Mouse (Mus musculus): ENCODE measurements around the gene Il6st. TPM values are rescaled to one million over a fixed set of nuclear protein-coding genes. Genes with fewer than 3 reads are reported as not detected.

The Il6st gene
- polyA plus RNA-seq, 1 experiment from 2014 or later: 36.4 TPM

DNA sequence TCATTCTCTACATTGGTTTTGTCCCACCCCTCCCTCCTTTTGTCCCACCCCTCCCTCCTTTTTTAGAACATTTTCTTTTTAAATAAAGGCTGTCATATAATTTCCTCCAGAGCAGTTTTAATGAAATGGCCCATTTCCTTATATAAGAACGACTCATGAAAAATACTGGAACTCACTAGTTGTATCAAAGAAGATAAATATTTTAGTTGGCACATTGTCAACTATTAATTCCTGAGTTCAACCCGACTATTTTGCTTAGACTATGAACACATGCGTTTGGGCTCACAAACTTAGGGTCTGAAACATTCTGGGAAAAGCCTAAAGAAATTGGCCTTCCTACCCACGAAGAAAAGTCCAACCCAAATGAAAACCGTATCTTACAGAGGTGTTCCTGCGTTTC lies 6.5 kb upstream of the Il6st start:
- no peaks in the 10 kb centered on the region for H3K4me1 ChIP-seq
- 83% methylated on average over 6 of the region's 6 CpGs for WGBS
- no peak overlapping the region for H3K9ac ChIP-seq
- H3K4me2 ChIP-seq (replicated peaks): no peak overlapping the region
- ATAC-seq (ENCODE audit: low FRiP score, low read depth): no peak
- H3K9me3 ChIP-seq: no peaks in the 10 kb centered on the region
- no peak overlapping the region for H3K4me3 ChIP-seq
- H3K27ac ChIP-seq: no peak overlapping the region
- no peaks in the 10 kb centered on the region for H3K36me3 ChIP-seq
- no peaks in the 10 kb centered on the region for H3K27me3 ChIP-seq (replicated peaks)

DNA sequence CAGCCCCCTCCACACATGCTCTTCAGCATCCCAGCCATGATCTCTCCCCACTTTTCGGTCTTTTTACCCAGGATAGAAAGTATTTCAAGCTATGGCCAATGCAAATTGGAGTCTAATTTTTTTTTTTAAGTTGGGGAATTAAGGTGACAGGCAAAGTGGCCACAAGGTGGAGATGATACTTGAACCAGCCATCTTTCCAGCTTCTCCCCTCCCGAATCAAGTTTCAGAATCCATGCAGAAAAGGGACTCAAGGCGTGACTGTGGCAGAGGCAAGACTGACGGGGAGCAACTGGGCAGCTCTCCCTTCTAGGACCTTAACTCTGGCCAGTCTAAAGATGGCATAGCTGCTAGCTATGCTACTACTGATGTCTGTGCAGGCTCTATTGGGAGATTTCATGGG lies 5.9 kb upstream of the Il6st start:
- ATAC-seq (ENCODE audit: low FRiP score, low read depth): no peak
- no peak overlapping the region for H3K9ac ChIP-seq
- H3K4me1 ChIP-seq: no peaks in the 10 kb centered on the region
- WGBS: 84% methylated on average over 4 of the region's 4 CpGs
- H3K27me3 ChIP-seq (replicated peaks): no peaks in the 10 kb centered on the region
- H3K27ac ChIP-seq: no peak overlapping the region
- no peak overlapping the region for H3K4me2 ChIP-seq (replicated peaks)
- H3K36me3 ChIP-seq: no peaks in the 10 kb centered on the region
- no peak overlapping the region for H3K4me3 ChIP-seq
- no peaks in the 10 kb centered on the region for H3K9me3 ChIP-seq

DNA sequence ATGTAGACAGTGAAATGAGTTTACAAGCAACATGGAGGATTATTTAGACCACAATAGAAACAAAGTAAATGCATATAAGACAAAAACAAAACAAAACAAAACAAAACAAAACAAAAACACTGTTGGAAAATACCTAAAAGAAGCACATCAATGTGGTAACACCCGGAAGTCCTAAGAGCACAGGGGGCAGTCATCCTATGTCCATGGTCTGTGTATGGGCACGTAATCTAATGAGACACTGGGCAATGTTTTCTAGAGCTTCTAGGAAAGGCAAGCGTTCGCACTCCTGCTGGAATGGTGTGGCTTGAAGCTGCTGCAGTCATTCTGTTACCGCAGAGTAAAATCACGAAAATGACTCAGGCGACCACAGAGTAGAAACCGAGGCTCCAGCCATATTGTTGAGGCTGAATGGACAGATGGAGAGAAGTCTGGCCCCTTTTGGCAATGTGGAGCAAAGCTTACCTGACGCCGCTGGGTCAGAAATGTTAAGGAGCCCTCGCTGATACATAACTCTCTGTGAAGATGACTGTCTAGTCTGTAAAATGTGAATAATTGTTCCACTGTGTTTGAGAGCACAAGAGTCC lies 5.3 kb upstream of the Il6st start:
- 94% methylated on average over 11 of the region's 11 CpGs for WGBS
- Histone ChIP-seq H3K4me2 (replicated peaks) (no peak overlapping the region), H3K4me1 (peaks cover 4% of the 10 kb centered on the region; the same call in 1 of the 2 replicates), H3K36me3 (no peaks in the 10 kb centered on the region), H3K4me3 (no peak overlapping the region), H3K27ac (no peak overlapping the region), H3K27me3 (replicated peaks) (no peaks in the 10 kb centered on the region), H3K9ac (no peak overlapping the region), H3K9me3 (no peaks in the 10 kb centered on the region)
- ATAC-seq (ENCODE audit: low FRiP score, low read depth): no peak

DNA sequence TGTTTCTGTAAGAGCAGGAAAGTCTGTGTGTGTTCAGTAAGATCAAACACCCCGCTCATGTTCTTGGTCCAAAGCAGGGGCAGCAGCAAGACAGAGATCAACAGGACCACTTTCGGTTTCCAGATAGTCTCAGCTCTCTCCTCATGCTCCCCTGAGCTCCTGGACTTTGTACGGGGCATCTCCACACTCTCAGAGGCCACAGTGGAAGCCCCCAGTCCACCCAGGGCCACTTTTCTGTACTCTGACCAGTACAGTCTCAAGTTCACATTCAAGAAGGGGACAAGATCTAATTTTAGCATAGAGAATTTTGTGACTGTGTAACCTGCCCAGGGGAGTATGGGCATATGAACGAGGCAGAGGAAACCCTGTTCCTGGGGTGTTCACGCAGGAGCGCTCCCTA lies 3.9 kb upstream of the Il6st start:
- Histone ChIP-seq H3K27ac (no peak overlapping the region), H3K9me3 (no peaks in the 10 kb centered on the region), H3K4me2 (replicated peaks) (no peak overlapping the region), H3K27me3 (replicated peaks) (no peaks in the 10 kb centered on the region), H3K4me1 (peaks cover 7% of the 10 kb centered on the region; the same call in 1 of the 2 replicates), H3K36me3 (no peaks in the 10 kb centered on the region), H3K9ac (no peak overlapping the region), H3K4me3 (no peak overlapping the region)
- no peak for ATAC-seq (ENCODE audit: low FRiP score, low read depth)
- 86% methylated on average over 6 of the region's 6 CpGs for WGBS

DNA sequence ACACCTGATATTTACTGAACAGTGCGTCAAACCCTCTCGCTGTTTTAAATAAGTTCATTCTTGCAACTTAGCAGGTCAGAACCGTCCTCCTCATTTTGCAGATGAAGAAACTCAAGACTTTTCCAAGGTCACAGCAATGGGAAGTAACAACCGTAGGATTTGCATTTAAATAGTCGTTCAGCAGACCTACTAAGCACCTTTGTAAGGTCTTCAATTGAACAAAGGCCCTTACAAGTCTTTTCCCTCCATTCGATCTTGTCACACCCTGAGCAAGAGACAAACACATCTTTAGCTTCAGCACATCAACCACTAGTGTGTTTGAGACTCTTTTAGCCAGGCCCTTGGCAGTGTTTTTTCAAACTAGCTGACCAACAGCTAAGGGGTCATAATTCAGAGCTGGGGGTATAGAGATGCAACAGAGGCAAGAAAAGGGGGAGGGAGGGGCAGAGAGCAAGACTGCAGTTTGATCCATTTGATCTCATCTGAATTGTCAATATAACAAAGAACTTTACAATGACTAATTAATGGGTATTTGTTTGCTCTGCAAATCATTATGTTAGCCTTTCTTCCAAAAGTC lies 1.4 kb upstream of the Il6st start:
- no peak for ATAC-seq (ENCODE audit: low FRiP score, low read depth)
- Histone ChIP-seq H3K36me3 (no peaks in the 10 kb centered on the region), H3K9me3 (no peaks in the 10 kb centered on the region), H3K4me3 (no peak overlapping the region), H3K27ac (no peak overlapping the region), H3K9ac (no peak overlapping the region), H3K4me2 (replicated peaks) (no peak overlapping the region), H3K4me1 (peaks cover 9% of the 10 kb centered on the region; the same call in 1 of the 2 replicates), H3K27me3 (replicated peaks) (no peaks in the 10 kb centered on the region)
- 36% methylated on average over 6 of the region's 6 CpGs for WGBS

DNA sequence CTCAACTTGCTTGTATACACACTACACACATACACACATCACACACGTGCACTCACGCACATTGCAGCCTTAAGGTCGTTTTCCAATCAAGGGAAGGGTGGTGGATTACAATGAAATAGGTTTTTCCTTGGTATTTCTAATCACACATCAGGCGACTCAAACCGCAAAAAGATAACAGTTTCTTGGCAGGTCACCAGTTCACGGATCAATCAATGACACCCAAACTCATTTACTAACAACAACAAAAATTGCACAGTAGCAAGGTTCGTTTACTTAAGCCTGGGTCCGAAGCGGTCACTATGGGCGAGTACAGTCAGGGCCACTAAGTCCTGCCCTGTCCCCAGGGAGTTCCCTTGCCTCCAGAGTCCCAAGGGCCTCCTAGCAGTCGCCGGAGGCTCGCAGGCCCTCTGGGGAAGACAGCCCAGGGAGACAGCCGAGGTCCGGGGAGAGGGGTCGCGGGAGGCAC lies 500 bp upstream of the Il6st start:
- peaks cover 9% of the 10 kb centered on the region; the same call in 1 of the 2 replicates for H3K4me1 ChIP-seq
- peak; percentile 82 for ATAC-seq (ENCODE audit: low FRiP score, low read depth)
- H3K27ac ChIP-seq: no peak overlapping the region
- peak overlapping the region; percentile 61 for H3K9ac ChIP-seq
- H3K9me3 ChIP-seq: no peaks in the 10 kb centered on the region
- 2% methylated on average over 17 of the region's 17 CpGs for WGBS
- H3K4me3 ChIP-seq: peak overlapping the region; percentile 84
- H3K36me3 ChIP-seq: no peaks in the 10 kb centered on the region
- H3K4me2 ChIP-seq (replicated peaks): peak overlapping the region; percentile 85
- no peaks in the 10 kb centered on the region for H3K27me3 ChIP-seq (replicated peaks)

DNA sequence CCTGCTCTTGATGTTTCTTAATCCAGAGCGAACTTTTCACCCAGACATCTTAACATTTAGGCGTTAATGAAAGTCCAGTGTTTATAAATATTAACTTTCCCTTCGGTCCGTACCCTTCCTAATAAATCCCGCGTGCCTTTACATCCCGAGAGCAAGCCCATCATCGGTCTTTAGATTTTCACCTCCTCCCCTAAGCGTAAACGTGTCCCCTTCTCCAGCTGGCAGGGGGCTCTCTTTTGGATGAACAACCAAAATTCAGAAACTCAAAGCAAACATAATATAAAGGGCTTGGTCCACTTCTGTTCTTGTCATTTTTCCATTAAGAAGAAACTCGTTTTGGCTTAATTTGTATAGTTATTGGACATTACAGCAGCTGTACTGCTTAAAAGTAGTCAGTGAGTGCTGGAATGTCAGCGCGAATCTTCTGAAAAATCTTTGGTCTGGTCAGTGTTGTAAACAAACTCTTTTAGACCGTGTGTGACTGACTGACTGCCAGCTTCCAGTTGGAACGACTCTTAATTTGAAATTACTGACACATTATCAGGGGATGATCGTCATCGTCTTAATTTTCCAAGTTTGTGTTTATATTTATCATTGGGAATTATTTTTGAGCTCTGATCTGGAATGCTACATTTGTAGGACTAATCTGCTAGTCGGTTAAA lies 887 bp downstream of the Il6st start:
- peak overlapping the region; percentile 84 for H3K4me3 ChIP-seq
- no peaks in the 10 kb centered on the region for H3K36me3 ChIP-seq
- no peak for ATAC-seq (ENCODE audit: low FRiP score, low read depth)
- WGBS: 8% methylated on average over 18 of the region's 18 CpGs
- H3K27me3 ChIP-seq (replicated peaks): no peaks in the 10 kb centered on the region
- H3K27ac ChIP-seq: no peak overlapping the region
- H3K4me2 ChIP-seq (replicated peaks): peak overlapping the region; percentile 85
- peak overlapping the region; percentile 88 for H3K9ac ChIP-seq
- no peaks in the 10 kb centered on the region for H3K9me3 ChIP-seq
- peaks cover 9% of the 10 kb centered on the region; the same call in 1 of the 2 replicates for H3K4me1 ChIP-seq

DNA sequence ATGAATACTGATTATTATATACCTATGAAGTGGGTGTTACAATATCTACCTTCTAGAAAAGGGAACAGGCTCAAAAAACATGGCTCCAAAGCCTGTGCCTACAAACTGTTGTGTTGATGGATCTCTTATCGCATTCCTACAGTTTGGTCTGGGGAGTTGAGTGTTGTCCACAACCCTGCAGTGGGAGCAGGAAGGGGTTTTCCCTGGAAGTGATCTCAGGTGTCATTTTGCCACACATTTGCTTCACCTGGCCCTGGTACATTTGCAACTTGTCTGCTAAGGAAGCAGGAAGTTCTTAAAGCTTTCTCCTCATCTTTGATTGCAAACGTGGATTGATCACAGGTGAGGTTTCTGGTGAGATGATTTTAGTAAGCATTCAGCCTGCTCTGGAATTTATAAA lies 1.7 kb downstream of the Il6st start:
- H3K36me3 ChIP-seq: no peaks in the 10 kb centered on the region
- H3K27me3 ChIP-seq (replicated peaks): no peaks in the 10 kb centered on the region
- no peak for ATAC-seq (ENCODE audit: low FRiP score, low read depth)
- H3K27ac ChIP-seq: no peak overlapping the region
- no peak overlapping the region for H3K4me3 ChIP-seq
- H3K9me3 ChIP-seq: no peaks in the 10 kb centered on the region
- H3K4me1 ChIP-seq: peaks cover 9% of the 10 kb centered on the region; the same call in 1 of the 2 replicates
- peak overlapping the region; percentile 39 for H3K4me2 ChIP-seq (replicated peaks)
- WGBS: 70% methylated on average over 2 of the region's 2 CpGs
- H3K9ac ChIP-seq: no peak overlapping the region

DNA sequence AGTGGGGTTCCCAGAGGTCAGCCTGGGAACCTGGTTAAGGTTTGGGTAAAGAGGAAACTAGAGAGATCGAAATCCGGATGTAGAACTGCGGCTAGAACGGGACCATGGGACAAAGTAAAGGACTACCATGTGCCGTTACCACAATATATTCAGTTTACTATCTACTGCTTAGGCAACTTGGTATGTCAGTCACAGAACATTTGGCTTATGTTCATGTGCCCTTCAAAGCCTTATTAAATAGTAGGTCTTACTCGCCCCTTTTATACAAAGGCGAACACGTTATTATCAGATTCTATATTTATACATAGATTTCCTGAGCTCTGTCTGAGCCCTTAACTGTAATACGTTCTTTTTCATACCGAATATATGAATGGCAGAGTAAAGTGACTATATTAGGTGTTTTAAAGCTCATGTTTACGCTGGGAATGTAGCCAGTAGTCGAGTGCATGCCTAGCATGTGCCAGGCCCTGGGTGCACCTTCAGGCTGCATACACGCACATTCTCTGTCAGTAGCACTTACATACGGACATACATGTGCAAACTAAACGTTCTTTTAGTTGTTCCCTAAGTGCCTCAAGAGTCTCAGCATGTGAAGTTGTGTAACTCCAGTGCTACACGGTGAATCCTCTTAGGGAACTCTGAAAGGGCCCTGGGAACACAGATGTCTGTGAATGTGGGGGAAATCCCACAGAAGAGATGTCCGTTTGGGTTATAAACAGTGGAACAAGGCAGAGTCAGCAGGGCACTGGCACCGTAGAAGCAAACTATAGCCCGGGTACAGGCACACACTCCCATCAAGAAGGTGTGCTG lies 2.5 kb downstream of the Il6st start:
- Histone ChIP-seq H3K27me3 (replicated peaks) (no peaks in the 10 kb centered on the region), H3K27ac (no peak overlapping the region), H3K4me1 (peaks cover 9% of the 10 kb centered on the region; the same call in 1 of the 2 replicates), H3K36me3 (no peaks in the 10 kb centered on the region), H3K9ac (no peak overlapping the region), H3K4me3 (no peak overlapping the region), H3K4me2 (replicated peaks) (no peak overlapping the region), H3K9me3 (no peaks in the 10 kb centered on the region)
- 87% methylated on average over 19 of the region's 19 CpGs for WGBS
- no peak for ATAC-seq (ENCODE audit: low FRiP score, low read depth)

DNA sequence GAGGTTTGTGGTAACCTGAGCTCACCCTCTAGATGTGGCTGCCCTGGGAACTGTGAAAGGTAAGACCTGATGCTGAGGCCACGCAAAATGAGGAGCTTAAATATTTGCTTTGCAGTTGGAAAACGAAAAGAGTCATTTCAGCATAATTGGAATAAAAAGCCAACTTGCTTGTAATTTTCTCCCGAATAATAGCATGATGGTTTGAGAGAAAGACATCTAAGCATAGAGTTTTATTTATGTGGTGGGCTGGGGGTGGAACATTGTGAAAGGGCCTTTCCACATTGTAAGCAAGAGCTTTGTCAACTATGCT lies 3.0 kb downstream of the Il6st start:
- ATAC-seq (ENCODE audit: low FRiP score, low read depth): no peak
- H3K4me2 ChIP-seq (replicated peaks): no peak overlapping the region
- no peaks in the 10 kb centered on the region for H3K9me3 ChIP-seq
- H3K4me1 ChIP-seq: peaks cover 9% of the 10 kb centered on the region; the same call in 1 of the 2 replicates
- 90% methylated on average over 3 of the region's 3 CpGs for WGBS
- H3K36me3 ChIP-seq: no peaks in the 10 kb centered on the region
- H3K4me3 ChIP-seq: no peak overlapping the region
- no peak overlapping the region for H3K27ac ChIP-seq
- no peak overlapping the region for H3K9ac ChIP-seq
- H3K27me3 ChIP-seq (replicated peaks): no peaks in the 10 kb centered on the region

DNA sequence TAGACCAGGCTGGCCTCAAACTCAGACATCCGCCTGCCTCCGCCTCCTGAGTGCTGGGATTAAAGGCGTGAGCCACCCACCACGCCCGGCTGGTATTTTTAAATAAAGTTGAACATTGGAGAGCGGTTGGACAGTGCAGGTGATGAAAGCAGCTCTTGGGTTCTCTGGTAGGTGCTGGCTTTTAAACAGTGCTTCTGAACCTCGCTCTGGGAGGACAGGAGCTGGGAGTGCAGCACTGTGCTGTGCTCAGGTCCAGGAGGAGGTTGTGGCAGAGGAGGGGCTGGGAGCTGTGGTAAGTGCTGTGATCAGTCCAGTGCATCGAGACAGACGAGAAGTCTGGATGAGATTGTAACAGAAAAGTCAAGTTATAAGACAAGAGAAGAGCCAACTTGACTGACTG lies 3.5 kb downstream of the Il6st start:
- H3K9ac ChIP-seq: no peak overlapping the region
- 93% methylated on average over 9 of the region's 9 CpGs for WGBS
- ATAC-seq (ENCODE audit: low FRiP score, low read depth): no peak

DNA sequence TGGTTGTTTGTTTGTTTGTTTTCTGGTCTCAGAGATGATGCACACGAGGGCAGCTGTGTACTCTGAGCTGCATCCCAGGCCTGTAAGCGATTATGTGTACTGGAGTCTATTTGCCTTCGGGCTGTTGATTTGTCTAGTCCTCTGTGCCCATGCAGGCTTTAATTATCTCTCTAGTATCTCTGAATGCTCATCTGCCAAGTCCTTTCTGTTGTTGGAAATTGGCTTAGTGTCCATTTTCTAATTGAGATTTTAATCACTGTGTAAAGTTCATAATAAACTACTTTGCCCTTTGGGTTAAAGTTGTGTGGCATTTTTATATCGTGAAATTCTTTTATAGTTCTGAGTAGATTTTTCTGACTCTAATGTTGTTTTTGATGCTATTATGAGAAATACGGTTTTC lies 5.6 kb downstream of the Il6st start:
- no peaks in the 10 kb centered on the region for H3K36me3 ChIP-seq
- no peaks in the 10 kb centered on the region for H3K9me3 ChIP-seq
- no peak overlapping the region for H3K4me2 ChIP-seq (replicated peaks)
- H3K4me3 ChIP-seq: no peak overlapping the region
- no peak overlapping the region for H3K27ac ChIP-seq
- 89% methylated on average over 5 of the region's 5 CpGs for WGBS
- no peaks in the 10 kb centered on the region for H3K27me3 ChIP-seq (replicated peaks)
- H3K4me1 ChIP-seq: peaks cover 5% of the 10 kb centered on the region; the same call in 1 of the 2 replicates
- H3K9ac ChIP-seq: no peak overlapping the region
- no peak for ATAC-seq (ENCODE audit: low FRiP score, low read depth)

More for the DNA sequence above, 3.5 kb downstream of the Il6st start:
- Histone ChIP-seq H3K4me1 (peaks cover 9% of the 10 kb centered on the region; the same call in 1 of the 2 replicates), H3K4me2 (replicated peaks) (no peak overlapping the region), H3K4me3 (no peak overlapping the region), H3K36me3 (no peaks in the 10 kb centered on the region), H3K27me3 (replicated peaks) (no peaks in the 10 kb centered on the region), H3K9me3 (no peaks in the 10 kb centered on the region), H3K27ac (no peak overlapping the region)

Measured in neural tube, embryonic 12.5 days (tissue).